ENCODE assay signal across 22 mouse cellular contexts in the genomic region with DNA sequence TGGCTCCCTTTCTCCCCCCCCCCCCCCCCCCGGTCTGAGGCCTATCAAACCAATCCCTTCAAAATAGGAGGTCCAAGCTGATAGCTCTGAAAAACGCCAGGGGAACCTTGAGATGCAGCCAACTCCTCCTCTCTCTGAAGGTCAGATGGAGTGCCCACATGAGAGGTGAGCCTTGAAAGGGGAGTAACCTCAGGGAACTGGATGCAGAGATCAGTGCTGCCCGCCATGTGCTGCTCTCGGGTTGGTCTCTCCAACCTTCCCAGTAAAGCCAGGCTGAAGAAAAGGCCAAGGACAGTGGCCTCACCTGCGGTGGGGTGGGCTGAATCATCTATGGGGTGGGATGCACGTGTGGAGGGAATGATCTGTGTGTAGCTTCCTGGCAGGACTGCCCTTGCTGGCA. TPM values are rescaled to one million over a fixed set of nuclear protein-coding genes. Genes with fewer than 3 reads are reported as not detected.
"Had no signal": no experiment of that assay in that cellular context is flagged by ENCODE, and none has a peak within 500 bp of the region (broad histone marks: within the 10 kb centered on the region; RNA-seq: fewer than 3 reads in every experiment).

No protein-coding gene starts in this region.

- H3K27me3 ChIP-seq: limb, embryonic 12.5 days; lung, embryonic 15.5 days; midbrain, embryonic 15.5 days; neural tube, embryonic 12.5 days had no signal

- H3K4me2 ChIP-seq: limb, embryonic 12.5 days; lung, embryonic 15.5 days; midbrain, embryonic 11.5 days; midbrain, embryonic 15.5 days; neural tube, embryonic 12.5 days had no signal

- DNase-seq: kidney, adult 9 months; kidney, postnatal 36 days; layer of hippocampus, adult 9-11 months; layer of hippocampus, postnatal 36 days; liver; liver, embryonic 13.5 days; liver, postnatal 0 days; lung, postnatal 14 days; right cerebral cortex, postnatal 4 days; spleen, adult 18-20 months; thymus, postnatal 36 days had no signal

- H3K9me3 ChIP-seq: limb, embryonic 12.5 days; liver, embryonic 13.5 days; lung, embryonic 15.5 days; midbrain, embryonic 15.5 days; neural tube, embryonic 12.5 days had no signal

- H3K36me3 ChIP-seq: limb, embryonic 12.5 days; liver, embryonic 13.5 days; lung, embryonic 15.5 days; midbrain, embryonic 15.5 days; neural tube, embryonic 12.5 days had no signal

- H3K9ac ChIP-seq: limb, embryonic 12.5 days; liver, embryonic 13.5 days; liver, postnatal 0 days; lung, embryonic 15.5 days; midbrain, embryonic 15.5 days; neural tube, embryonic 12.5 days had no signal

- ATAC-seq: liver, postnatal 0 days; midbrain, embryonic 15.5 days had no signal

- H3K27ac ChIP-seq: liver, embryonic 13.5 days; lung, embryonic 15.5 days; macrophage; midbrain, embryonic 15.5 days; neural tube, embryonic 12.5 days had no signal

- H3K4me3 ChIP-seq: limb, embryonic 12.5 days; liver, embryonic 13.5 days; lung, embryonic 15.5 days; megakaryocyte, embryonic 14.5 days; midbrain, embryonic 15.5 days; neural tube, embryonic 12.5 days had no signal

RNA-seq across cellular contexts. Expression of gene Mybph, which starts 19.1 kb away (rescaled TPM):
- total RNA-seq: layer of hippocampus, adult 18-20 months; monocyte, adult 5-6 weeks; neutrophil, adult 5-6 weeks had no signal
- polyA plus RNA-seq: liver, postnatal 0 days; macrophage; stomach, embryonic 14.5 days had no signal

RNA-seq across cellular contexts. Expression of gene Adora1, which starts 22.9 kb away (rescaled TPM):
- total RNA-seq: monocyte, adult 5-6 weeks; neutrophil, adult 5-6 weeks had no signal
- polyA plus RNA-seq: macrophage had no signal
